Mouse (Mus musculus): ENCODE data around the gene Stat5a. TPM values are rescaled to one million over a fixed set of nuclear protein-coding genes. Genes with fewer than 3 reads are reported as not detected.

Gene Stat5a
- polyA plus RNA-seq, 1 experiment = 1.5 TPM

DNA sequence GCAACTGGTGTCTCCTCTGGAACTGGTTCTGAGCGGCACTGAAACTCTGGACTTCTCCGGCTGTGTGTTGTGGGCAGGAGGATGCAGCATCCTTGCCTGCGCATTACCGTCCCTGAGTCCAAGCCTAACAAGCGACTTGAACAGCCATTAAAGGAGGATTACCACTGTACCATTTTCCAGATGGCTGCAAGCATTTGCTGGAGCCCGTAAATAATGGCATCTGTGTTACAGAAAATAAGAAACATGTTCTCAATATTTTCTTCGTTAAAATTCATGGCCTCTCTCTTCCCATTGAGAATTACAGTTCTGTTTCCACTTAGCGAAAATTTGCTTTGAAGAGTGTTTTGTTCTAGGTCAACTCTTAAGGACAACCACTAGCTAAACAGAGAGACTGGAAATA, 39.1 kb upstream of the Stat5a start:
- no peak for TF ChIP-seq CTCF (IDR thresholded peaks at IDR 0.05; ENCODE audit: extremely low read depth, insufficient read depth, low read length)
- no peak for TF ChIP-seq POLR2A (IDR thresholded peaks at IDR 0.05; ENCODE audit: extremely low read depth, insufficient read depth, low read length)
- Histone ChIP-seq H3K27ac (ENCODE audit: insufficient read depth, low read length) (no peak overlapping the region), H3K4me1 (ENCODE audit: control insufficient read depth, insufficient read depth, low read length) (peaks cover 5% of the 10 kb centered on the region; the same call in 1 of the 2 replicates), H3K4me3 (ENCODE audit: insufficient read depth, low read length) (no peak overlapping the region)

DNA sequence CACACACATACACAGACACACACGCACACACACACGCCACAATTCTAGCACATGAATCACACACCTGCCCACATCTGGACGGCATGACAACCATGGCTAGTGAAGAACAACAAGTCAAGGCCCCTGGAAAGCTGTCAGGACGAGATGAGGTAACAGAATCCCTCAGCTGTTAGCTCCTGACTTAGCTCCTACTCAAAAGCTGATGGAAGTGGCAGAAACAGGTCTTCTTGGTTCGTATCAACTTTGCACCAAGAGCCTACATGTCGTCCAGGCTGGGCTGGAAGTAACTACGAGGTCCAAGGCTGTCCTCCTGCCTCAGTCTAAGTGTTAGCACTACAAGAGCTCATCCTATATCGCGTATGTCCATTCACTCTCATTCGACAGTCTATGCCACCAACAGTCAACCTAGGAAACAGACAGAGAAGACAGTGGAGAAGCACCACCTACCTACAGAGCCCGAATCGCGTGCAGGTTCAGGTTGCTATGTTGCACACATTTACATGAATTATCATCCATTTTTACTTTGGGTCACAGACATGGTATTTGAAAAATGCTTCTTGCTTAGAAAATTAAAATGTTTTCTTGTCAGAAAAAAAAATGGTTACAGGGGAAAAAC, 37.4 kb upstream of the Stat5a start:
- TF ChIP-seq POLR2A (IDR thresholded peaks at IDR 0.05; ENCODE audit: extremely low read depth, insufficient read depth, low read length) (no peak), CTCF (IDR thresholded peaks at IDR 0.05; ENCODE audit: extremely low read depth, insufficient read depth, low read length) (no peak)
- H3K4me3 ChIP-seq (ENCODE audit: insufficient read depth, low read length) = 0 out of 2 replicates have a peak overlapping the region, but pooled peaks have one; percentile 21
- H3K27ac ChIP-seq (ENCODE audit: insufficient read depth, low read length) = no peak overlapping the region
- H3K4me1 ChIP-seq (ENCODE audit: control insufficient read depth, insufficient read depth, low read length) = peaks cover 5% of the 10 kb centered on the region; the same call in 1 of the 2 replicates

DNA sequence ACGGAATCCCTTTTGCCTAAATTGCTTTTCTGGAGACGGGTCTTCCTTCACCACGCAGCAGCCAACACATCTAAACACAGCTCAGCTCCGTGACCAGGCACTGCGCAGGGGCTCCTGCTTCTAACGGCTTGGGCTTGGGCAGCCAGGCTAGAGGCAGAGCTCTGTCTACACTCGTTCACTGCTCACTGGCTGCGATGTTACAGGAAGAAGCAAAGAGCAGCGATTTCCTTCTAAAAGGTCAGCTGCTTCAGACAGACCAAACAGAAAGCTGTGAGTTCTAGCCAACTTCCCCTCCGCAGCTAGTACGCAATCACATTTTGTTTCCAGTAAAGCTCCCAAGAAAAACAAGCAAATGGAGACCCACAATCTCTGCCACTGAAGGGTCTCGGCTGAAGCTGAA, 36.8 kb upstream of the Stat5a start:
- TF ChIP-seq POLR2A (IDR thresholded peaks at IDR 0.05; ENCODE audit: extremely low read depth, insufficient read depth, low read length) (0 out of 2 replicates have a peak, but pooled peaks have one; percentile 17), CTCF (IDR thresholded peaks at IDR 0.05; ENCODE audit: extremely low read depth, insufficient read depth, low read length) (no peak)
- H3K4me1 ChIP-seq (ENCODE audit: control insufficient read depth, insufficient read depth, low read length) = peaks cover 5% of the 10 kb centered on the region; the same call in 1 of the 2 replicates
- peak overlapping the region; percentile 21; the same call in 1 of the 2 replicates for H3K4me3 ChIP-seq (ENCODE audit: insufficient read depth, low read length)
- H3K27ac ChIP-seq (ENCODE audit: insufficient read depth, low read length) = no peak overlapping the region

DNA sequence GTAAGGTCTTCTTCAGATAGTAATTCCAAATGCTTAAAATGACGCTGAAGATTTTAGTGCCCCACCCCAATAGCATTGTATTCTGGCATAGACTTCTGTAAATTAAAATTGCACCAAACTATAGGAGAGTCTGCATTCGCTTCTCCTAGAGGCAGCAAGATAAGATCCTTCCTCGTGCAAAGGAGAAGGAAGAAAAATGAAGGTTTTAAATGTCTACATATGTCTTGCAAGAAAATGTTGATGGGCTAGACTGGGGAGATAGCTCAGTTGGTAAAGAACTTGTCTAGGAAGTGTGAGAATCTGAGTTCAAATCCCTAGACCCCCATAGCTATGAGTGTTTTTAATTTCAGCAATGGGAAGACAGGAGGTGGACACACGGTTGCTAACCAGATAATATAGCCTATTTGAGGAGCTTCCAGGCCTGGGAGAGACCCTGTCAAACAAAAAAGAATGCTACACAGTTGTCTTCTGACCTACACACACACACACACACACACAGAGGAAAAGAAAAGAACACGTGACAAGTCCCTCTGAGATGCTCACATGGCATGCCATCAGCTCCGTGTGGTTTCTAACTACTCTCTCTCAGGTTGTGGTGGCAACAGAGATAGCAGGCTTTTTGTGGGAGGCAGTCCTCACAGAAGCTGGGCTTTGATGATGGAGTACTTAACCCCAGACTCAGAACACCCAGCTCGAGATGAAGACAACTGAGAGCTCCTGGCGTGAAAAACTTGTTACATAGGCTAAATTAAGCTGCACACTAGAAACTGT, 35.4 kb upstream of the Stat5a start:
- H3K4me3 ChIP-seq (ENCODE audit: insufficient read depth, low read length) = no peak overlapping the region
- TF ChIP-seq POLR2A (IDR thresholded peaks at IDR 0.05; ENCODE audit: extremely low read depth, insufficient read depth, low read length) (no peak), CTCF (IDR thresholded peaks at IDR 0.05; ENCODE audit: extremely low read depth, insufficient read depth, low read length) (no peak)
- no peak overlapping the region for H3K27ac ChIP-seq (ENCODE audit: insufficient read depth, low read length)
- H3K4me1 ChIP-seq (ENCODE audit: control insufficient read depth, insufficient read depth, low read length) = peaks cover 5% of the 10 kb centered on the region; the same call in 1 of the 2 replicates

DNA sequence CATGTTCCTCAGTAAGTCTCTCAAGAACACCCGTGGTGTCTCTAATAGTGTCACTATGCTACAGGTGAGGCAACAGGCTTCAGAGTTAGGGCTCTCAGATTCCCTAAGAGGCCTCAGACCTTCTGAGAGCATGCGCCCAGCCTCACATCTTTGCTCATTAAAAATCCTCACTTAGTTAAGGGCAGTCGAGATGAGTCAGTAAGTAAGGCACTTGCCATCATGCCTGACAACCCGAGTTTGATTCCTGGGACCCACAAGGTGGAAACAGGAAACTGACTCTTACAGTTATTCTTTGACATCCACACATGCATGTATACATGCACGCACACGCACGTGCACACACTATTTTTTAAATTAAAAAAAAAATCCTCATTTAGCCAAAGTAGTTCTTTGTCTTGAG, 34.7 kb upstream of the Stat5a start:
- TF ChIP-seq POLR2A (IDR thresholded peaks at IDR 0.05; ENCODE audit: extremely low read depth, insufficient read depth, low read length) = no peak
- TF ChIP-seq CTCF (IDR thresholded peaks at IDR 0.05; ENCODE audit: extremely low read depth, insufficient read depth, low read length) = no peak
- Histone ChIP-seq H3K4me3 (ENCODE audit: insufficient read depth, low read length) (no peak overlapping the region), H3K4me1 (ENCODE audit: control insufficient read depth, insufficient read depth, low read length) (peaks cover 5% of the 10 kb centered on the region; the same call in 1 of the 2 replicates), H3K27ac (ENCODE audit: insufficient read depth, low read length) (no peak overlapping the region)

DNA sequence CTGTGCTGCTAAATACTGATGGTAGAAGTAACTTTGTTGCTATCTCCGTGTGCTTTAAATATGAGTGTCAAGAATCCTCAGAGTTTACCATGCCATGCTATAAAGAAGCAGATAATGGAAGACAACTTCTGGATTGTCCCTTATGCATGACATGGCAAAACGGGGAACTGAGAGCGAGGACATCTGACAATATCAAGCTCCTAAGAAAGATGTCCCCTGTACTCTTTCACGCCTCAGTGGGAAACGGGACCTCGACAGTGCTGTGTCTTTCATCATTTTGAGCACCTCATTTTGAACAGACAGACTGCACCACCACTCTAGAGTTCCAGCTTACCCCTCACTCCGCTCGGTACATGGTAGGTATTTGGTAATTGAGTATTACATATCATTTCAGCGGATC, 33.7 kb upstream of the Stat5a start:
- no peak overlapping the region for H3K4me3 ChIP-seq (ENCODE audit: insufficient read depth, low read length)
- no peak for TF ChIP-seq POLR2A (IDR thresholded peaks at IDR 0.05; ENCODE audit: extremely low read depth, insufficient read depth, low read length)
- TF ChIP-seq CTCF (IDR thresholded peaks at IDR 0.05; ENCODE audit: extremely low read depth, insufficient read depth, low read length) = no peak
- no peak overlapping the region for H3K27ac ChIP-seq (ENCODE audit: insufficient read depth, low read length)
- peaks cover 5% of the 10 kb centered on the region; the same call in 1 of the 2 replicates for H3K4me1 ChIP-seq (ENCODE audit: control insufficient read depth, insufficient read depth, low read length)

DNA sequence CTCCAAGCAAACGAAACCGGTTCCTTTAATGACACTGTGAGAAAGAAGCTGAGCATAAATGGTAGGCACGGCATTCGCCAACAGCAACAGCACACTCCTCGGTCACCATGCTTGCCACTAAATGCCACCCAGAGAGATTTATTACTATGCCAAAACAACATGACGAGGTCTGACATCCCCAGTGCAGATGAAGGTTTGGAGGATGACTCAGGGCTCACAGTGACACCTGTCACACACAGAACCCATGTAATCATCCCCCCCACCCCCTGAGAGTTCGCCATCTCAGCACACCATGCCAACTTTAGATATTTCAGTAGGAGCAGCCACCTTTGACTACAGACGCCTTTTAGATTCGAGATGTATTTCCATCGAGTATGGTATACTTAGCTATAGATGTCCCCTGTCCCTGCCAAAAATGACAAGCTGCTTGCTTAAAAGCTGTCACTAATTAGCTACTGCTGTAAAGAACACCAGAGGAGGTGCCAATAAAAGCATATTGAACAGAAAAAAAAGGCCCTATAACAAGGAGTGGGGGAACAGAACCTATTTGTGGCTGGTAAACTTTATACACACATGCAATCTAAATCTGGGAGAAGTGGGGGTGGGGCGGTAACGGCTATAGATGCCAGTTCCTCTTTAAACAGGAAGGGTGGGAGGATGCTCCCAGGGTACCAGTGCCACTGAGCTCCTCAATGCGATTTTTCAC, 32.8 kb upstream of the Stat5a start:
- TF ChIP-seq CTCF (IDR thresholded peaks at IDR 0.05; ENCODE audit: extremely low read depth, insufficient read depth, low read length) = no peak
- no peak for TF ChIP-seq POLR2A (IDR thresholded peaks at IDR 0.05; ENCODE audit: extremely low read depth, insufficient read depth, low read length)
- H3K27ac ChIP-seq (ENCODE audit: insufficient read depth, low read length) = no peak overlapping the region
- peaks cover 5% of the 10 kb centered on the region; the same call in 1 of the 2 replicates for H3K4me1 ChIP-seq (ENCODE audit: control insufficient read depth, insufficient read depth, low read length)
- H3K4me3 ChIP-seq (ENCODE audit: insufficient read depth, low read length) = no peak overlapping the region

DNA sequence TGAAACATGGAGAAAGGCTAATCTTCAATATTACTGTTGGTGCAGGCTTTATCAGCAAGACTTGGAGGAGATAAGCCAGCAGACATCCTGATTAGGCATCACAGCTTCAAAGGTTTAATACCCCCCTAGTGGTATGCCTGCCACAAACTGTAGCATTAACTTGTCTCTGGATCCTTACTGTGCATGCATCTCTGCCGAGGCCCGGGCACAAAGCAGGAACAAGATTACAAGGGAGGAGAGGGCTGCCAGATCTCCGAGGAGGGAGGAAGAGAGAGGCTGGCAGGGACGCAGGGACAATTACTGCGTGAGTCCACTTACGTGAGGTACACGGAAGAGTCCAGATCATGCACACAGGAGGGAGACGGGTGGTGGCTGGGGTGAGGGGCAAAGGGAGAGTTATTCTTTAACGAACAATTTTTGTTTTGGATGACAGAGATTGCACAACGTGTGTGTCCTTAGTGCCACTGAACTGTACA, 30.4 kb upstream of the Stat5a start:
- peaks cover 4% of the 10 kb centered on the region; the same call in 1 of the 2 replicates for H3K4me1 ChIP-seq (ENCODE audit: control insufficient read depth, insufficient read depth, low read length)
- H3K27ac ChIP-seq (ENCODE audit: insufficient read depth, low read length) = no peak overlapping the region
- no peak overlapping the region for H3K4me3 ChIP-seq (ENCODE audit: insufficient read depth, low read length)
- TF ChIP-seq CTCF (IDR thresholded peaks at IDR 0.05; ENCODE audit: extremely low read depth, insufficient read depth, low read length) (no peak), POLR2A (IDR thresholded peaks at IDR 0.05; ENCODE audit: extremely low read depth, insufficient read depth, low read length) (no peak)

DNA sequence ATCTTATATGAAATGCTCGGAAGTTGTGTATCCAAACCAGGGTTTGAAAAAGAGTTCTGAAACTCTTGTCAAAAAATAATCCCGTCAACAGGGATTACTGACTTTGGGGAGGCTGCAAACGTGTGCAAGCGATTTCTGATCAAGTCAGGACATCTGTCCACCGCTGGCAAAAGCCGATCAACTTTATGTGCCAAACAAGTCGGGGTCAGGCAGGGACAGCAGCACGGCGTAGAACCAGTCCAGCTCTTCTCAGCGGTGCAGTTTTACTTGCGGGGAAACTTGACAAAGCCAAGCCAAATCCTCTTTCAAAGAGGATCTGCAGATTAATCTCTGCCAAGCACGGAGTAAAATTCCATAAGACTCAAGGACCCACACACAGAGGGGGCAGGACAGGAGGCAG, 29.5 kb upstream of the Stat5a start:
- Histone ChIP-seq H3K27ac (ENCODE audit: insufficient read depth, low read length) (no peak overlapping the region), H3K4me3 (ENCODE audit: insufficient read depth, low read length) (no peak overlapping the region), H3K4me1 (ENCODE audit: control insufficient read depth, insufficient read depth, low read length) (no peaks in the 10 kb centered on the region; the same call in 1 of the 2 replicates)
- no peak for TF ChIP-seq POLR2A (IDR thresholded peaks at IDR 0.05; ENCODE audit: extremely low read depth, insufficient read depth, low read length)
- TF ChIP-seq CTCF (IDR thresholded peaks at IDR 0.05; ENCODE audit: extremely low read depth, insufficient read depth, low read length) = no peak

All from cortical plate, adult 2 months (tissue).